Mouse (Mus musculus) limb, embryonic 14.5 days (tissue): ENCODE results near the gene Fgd2. TPM values are rescaled to one million over a fixed set of nuclear protein-coding genes. Genes with fewer than 3 reads are reported as not detected.
A peak's percentile ranks its signal among the peaks of the same experiment; 100 is the strongest.

Source experiments
- ATAC-seq: fragments of 200-750 bp; cut with Nextera tagmentation; 2 replicates; pipeline ENCODE4 v1.8.0; 2017; ENCODE audit warnings: low read depth, moderate number of reproducible peaks, moderate TSS enrichment; ENCODE audit not compliant: low FRiP score
- DNase-seq: peaks from one replicate; pipeline ENCODE4 v3.0.0-alpha.2; 2015; ENCODE audit warnings: low spot score
- H3K27ac ChIP-seq: fragments of 300-500 bp; sonication (generic); replicated peaks from 2 replicates; pipeline ENCODE4 v1.5.1; 2014; ENCODE audit warnings: low read depth, mild to moderate bottlenecking, low read length, moderate library complexity, mixed read lengths
- H3K27me3 ChIP-seq: fragments of 300-500 bp; sonication (generic); 2 replicates; pipeline ENCODE4 v1.6.1; 2014; ENCODE audit warnings: low read length, mixed read lengths; ENCODE audit not compliant: control insufficient read depth, insufficient read depth
- H3K36me3 ChIP-seq: fragments of 300-500 bp; sonication (generic); 2 replicates; pipeline ENCODE4 v1.6.1; 2014; ENCODE audit warnings: mild to moderate bottlenecking, low read length, moderate library complexity, mixed read lengths; ENCODE audit not compliant: control insufficient read depth, insufficient read depth
- H3K4me1 ChIP-seq: fragments of 300-500 bp; sonication (generic); 2 replicates; pipeline ENCODE4 v1.6.1; 2014; ENCODE audit warnings: antibody characterized with exemption, low read length, mixed read lengths; ENCODE audit not compliant: control insufficient read depth, insufficient read depth
- H3K4me2 ChIP-seq: fragments of 300-500 bp; sonication (generic); replicated peaks from 2 replicates; pipeline ENCODE4 v1.6.1; 2014; ENCODE audit warnings: low read depth, mild to moderate bottlenecking, low read length, moderate library complexity; ENCODE audit not compliant: severe bottlenecking
- H3K4me3 ChIP-seq: fragments of 300-500 bp; sonication (generic); replicated peaks from 2 replicates; pipeline ENCODE4 v1.5.1; 2014; ENCODE audit warnings: low read length
- H3K9ac ChIP-seq: fragments of 300-500 bp; sonication (generic); 2 replicates; pipeline ENCODE4 v1.6.1; 2014; ENCODE audit warnings: mild to moderate bottlenecking, low read depth, low read length, moderate library complexity; ENCODE audit not compliant: severe bottlenecking
- H3K9me3 ChIP-seq: fragments of 300-500 bp; sonication (generic); 2 replicates; pipeline ENCODE4 v1.6.1; 2016; ENCODE audit warnings: low read length; ENCODE audit not compliant: control insufficient read depth
- POLR2A ChIP-seq: fragments of 200-500 bp; IDR thresholded peaks from 2 replicates; pipeline ENCODE4 v1.8.0; 2012; ENCODE audit warnings: inconsistent platforms, mild to moderate bottlenecking, moderate library complexity, borderline replicate concordance; ENCODE audit not compliant: insufficient read depth, insufficient read length; ENCODE audit errors: extremely low read depth
- WGBS: fragments of 180-500 bp; shearing (Covaris S2); extraction: QIAGEN DNeasy Blood & Tissue Kit; methylation state at CpG from one replicate; pipeline ENCODE4 v1.1.7; 2014; 5-methylcytosine and 5-hydroxymethylcytosine counted together
- polyA plus RNA-seq, 2 experiments: library from polyadenylated mRNA; depleted of rRNA in 1 of 2; stranded (reverse) in 1 of 2; unstranded in 1 of 2; fragments of >200 nt; fragmentation: Nextera tagmentation in 1 of 2; extraction: Ambion mirVana in 1 of 2; gene quantifications; 2 replicates each; pipeline versions ENCODE4 v1.2.1 to v1.2.3; 2012 to 2014

The Fgd2 gene
- polyA plus RNA-seq, 2 experiments, result 6.2 to 9.4 TPM

DNA sequence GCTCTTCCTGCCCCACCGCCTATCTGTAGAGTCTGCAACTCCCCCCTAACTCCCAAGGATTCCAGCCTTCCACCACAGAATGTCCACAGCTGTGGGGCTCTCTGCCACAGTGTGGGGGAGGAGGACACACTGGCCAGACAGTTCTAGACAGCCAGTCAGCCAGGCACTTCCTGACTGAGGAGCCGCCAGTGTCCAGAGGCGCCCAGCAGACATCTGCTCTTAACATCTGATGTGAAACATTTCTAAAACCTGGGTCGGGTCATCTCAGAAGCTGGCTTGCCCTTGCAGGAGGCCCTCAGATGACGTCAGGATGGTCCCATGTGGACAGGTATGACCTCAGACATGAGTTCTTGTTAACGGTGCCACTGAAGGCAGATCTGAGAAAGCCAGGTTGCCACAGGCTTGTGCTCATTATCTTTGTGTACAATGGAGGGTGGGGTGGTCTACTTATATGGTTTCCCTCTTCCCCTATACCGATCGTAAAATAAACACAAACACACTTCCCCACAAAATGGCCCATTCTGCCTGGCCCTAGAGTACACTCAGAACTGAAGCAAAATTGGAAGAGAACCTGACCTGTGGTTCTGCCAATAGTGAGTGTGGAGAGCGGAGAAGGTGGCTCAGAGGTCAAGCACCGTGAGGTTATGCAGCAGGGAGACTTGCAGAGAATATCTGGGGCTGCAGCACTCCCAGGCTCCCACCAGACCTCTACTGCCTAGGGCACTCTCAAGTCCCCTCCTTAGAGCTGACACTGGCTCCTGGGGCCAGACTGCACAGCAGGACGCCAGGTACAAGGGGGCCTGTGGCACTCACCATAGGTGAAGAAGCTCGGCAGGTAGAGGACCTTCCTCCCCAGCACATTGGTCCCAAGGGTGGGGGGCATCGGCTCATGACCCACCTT, 18.5 kb upstream of the Fgd2 start:
- WGBS, result 34% methylated on average over 13 of the region's 13 CpGs
- H3K36me3 ChIP-seq, result peaks cover 48% of the 10 kb centered on the region

DNA sequence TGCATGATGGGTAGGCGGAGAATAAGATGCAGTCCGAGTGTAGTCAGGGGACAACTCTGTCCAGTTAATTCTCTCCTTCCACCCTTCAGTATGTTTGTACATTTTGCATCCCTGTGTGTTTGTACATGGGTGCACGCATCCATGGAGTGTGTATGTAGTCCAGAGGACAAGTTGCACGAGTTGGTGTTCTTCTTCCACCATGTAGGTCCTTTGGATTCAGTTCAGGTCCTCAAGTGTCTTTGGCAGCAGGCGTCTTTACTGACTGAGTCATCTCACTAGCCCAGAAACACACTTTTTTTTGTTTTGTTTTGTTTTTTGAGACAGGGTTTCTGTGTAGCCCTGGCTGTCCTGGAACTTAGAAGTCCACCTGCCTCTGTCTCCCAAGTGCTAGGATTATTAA, 17.5 kb upstream of the Fgd2 start:
- no peak overlapping the region for H3K27ac ChIP-seq
- ATAC-seq (no peak), DNase-seq (no peak)
- peaks cover 38% of the 10 kb centered on the region for H3K4me1 ChIP-seq
- H3K9me3 ChIP-seq, result no peaks in the 10 kb centered on the region
- H3K27me3 ChIP-seq, result no peaks in the 10 kb centered on the region
- no peak overlapping the region for H3K9ac ChIP-seq
- no peak for TF ChIP-seq POLR2A
- no peak overlapping the region for H3K4me3 ChIP-seq
- H3K36me3 ChIP-seq, result peaks cover 39% of the 10 kb centered on the region
- no peak overlapping the region for H3K4me2 ChIP-seq
- 91% methylated on average over 5 of the region's 5 CpGs for WGBS

More for the DNA sequence above, 18.5 kb upstream of the Fgd2 start:
- ATAC-seq, result peak; percentile 69
- peak; percentile 69 for DNase-seq
- Histone ChIP-seq H3K27me3 (no peaks in the 10 kb centered on the region), H3K9ac (peak overlapping the region; percentile 38), H3K4me2 (peak overlapping the region; percentile 22), H3K4me3 (no peak overlapping the region), H3K27ac (peak overlapping the region; percentile 73), H3K9me3 (no peaks in the 10 kb centered on the region), H3K4me1 (peaks cover 37% of the 10 kb centered on the region)
- no peak for TF ChIP-seq POLR2A

DNA sequence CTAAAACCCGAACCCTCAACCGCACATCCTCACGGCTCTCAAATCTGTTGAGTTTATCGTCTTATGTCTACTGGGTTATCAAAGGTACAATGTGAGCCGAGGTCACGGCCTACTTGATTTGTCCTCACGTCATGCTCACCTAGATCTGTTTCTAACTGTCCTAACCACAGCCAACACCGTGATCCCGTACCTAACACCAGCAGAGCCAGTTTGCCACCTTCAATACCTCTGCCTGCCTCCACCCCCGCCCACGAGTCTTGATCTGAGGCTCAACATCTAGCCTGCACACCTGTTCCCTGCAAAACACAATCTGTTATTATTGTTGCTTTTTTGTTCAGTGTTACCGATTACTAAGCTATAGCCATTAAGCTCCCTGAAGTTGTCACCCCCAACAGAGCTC, 15.4 kb upstream of the Fgd2 start:
- H3K27ac ChIP-seq, result no peak overlapping the region
- TF ChIP-seq POLR2A, result no peak
- no peak overlapping the region for H3K4me2 ChIP-seq
- H3K27me3 ChIP-seq, result no peaks in the 10 kb centered on the region
- H3K4me1 ChIP-seq, result peaks cover 39% of the 10 kb centered on the region
- peaks cover 18% of the 10 kb centered on the region for H3K36me3 ChIP-seq
- H3K4me3 ChIP-seq, result no peak overlapping the region
- no peaks in the 10 kb centered on the region for H3K9me3 ChIP-seq
- DNase-seq (no peak), ATAC-seq (no peak)
- H3K9ac ChIP-seq, result no peak overlapping the region
- WGBS, result 94% methylated on average over 12 of the region's 12 CpGs

DNA sequence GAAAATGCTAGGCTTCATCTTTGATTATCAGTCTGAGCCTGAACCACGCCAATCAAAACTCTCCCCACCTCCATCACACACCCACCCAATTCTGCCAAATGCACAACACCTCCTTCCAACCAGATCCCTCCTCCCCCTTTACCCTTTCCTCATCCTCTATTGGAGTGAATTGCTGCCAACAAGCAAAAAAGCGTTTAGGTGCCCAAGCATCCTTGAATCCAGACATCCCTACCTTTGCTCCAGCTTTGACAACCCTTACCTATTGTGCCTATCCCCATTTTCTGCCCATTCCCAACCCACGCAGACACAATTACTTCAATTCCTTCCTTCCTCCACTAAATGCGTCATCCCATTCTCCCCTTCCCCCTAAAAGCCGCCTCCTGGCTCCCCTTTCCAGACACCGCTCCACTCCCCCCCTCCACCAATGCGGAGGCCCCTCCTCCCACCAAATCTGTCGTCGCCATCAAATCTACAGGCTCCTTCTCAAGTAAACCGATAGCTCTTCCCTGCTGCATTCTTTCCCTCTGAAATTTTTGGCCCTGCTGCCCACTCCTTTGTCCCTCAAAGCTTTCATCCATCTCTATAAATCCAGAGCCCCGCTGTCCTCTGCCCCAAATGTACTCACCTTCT, 14.1 kb upstream of the Fgd2 start:
- H3K36me3 ChIP-seq, result peaks cover 13% of the 10 kb centered on the region
- H3K9me3 ChIP-seq, result no peaks in the 10 kb centered on the region
- 6% methylated on average over 11 of the region's 11 CpGs for WGBS
- H3K4me2 ChIP-seq, result peak overlapping the region; percentile 65
- peak overlapping the region; percentile 88 for H3K27ac ChIP-seq
- no peaks in the 10 kb centered on the region for H3K27me3 ChIP-seq
- peaks cover 25% of the 10 kb centered on the region for H3K4me1 ChIP-seq
- H3K4me3 ChIP-seq, result peak overlapping the region; percentile 72
- no peak for TF ChIP-seq POLR2A
- peak; percentile 55 for DNase-seq
- ATAC-seq, result no peak
- peak overlapping the region; percentile 80 for H3K9ac ChIP-seq

DNA sequence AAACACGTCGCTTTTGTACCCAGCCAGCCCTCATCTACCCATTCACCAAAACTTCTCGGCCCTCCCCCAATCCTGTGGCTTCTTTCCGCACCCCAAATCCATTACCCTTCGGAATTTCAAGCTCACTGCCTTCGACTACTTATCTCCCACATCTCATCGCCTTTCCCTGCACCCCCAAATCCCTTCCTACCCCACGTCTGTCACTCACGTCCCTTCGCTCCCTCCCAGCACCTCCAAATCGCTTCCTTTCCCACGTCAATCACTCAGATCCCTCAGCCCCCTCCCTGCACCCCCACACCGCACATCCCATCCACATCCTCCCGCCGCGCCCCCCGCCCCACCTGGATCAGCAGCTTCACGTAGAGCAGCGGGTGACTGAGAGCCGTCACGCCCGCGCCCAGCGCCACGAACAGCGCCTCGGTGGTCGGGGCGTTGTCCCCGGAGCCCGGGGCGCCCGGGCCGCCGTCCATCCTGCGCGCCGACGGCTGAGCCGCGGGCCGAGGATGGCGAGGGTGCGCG, 13.5 kb upstream of the Fgd2 start:
- ATAC-seq (peak; percentile 24), DNase-seq (no peak)
- Histone ChIP-seq H3K4me1 (peaks cover 20% of the 10 kb centered on the region), H3K27me3 (no peaks in the 10 kb centered on the region), H3K36me3 (peaks cover 13% of the 10 kb centered on the region), H3K9me3 (no peaks in the 10 kb centered on the region), H3K9ac (peak overlapping the region; percentile 80), H3K4me2 (peak overlapping the region; percentile 65), H3K27ac (peak overlapping the region; percentile 88), H3K4me3 (peak overlapping the region; percentile 72)
- TF ChIP-seq POLR2A, result no peak
- under 1% methylated on average over 45 of the region's 45 CpGs for WGBS
